Mouse (Mus musculus) urinary bladder, postnatal 10 days (tissue): ENCODE measurements around the gene Asns.
A peak's percentile ranks its signal among the peaks of the same experiment; 100 is the strongest.

Experiments used
- DNase-seq: peaks from one replicate; pipeline ENCODE4 v3.0.0; 2022; ENCODE audit warnings: low spot score

The Asns gene

GRCm38 (mm10) chr6:7692884-7693585 is at the start of gene Asns:
Gene Asns, minus strand, starts transcription at chr6:7693254.
- peak; percentile 17 for DNase-seq

GRCm38 (mm10) chr6:7741721-7742120 is 48.7 kb upstream of the Asns start:
- no peak for DNase-seq

GRCm38 (mm10) chr6:7737842-7738241 is 44.8 kb upstream of the Asns start:
- DNase-seq: no peak

GRCm38 (mm10) chr6:7732754-7733708 is 40.0 kb upstream of the Asns start:
- DNase-seq: peak; percentile 66

- DNase-seq: no peak
These were observed 39.0 kb upstream of the Asns start for GRCm38 (mm10) chr6:7732097-7732496.

GRCm38 (mm10) chr6:7729128-7729527 is 36.1 kb upstream of the Asns start:
- DNase-seq: no peak

GRCm38 (mm10) chr6:7728241-7728640 is 35.2 kb upstream of the Asns start:
- no peak for DNase-seq

- no peak for DNase-seq
These were observed 23.2 kb upstream of the Asns start for GRCm38 (mm10) chr6:7716236-7716635.

- no peak for DNase-seq
These were observed 21.2 kb upstream of the Asns start for GRCm38 (mm10) chr6:7714230-7714629.

- no peak for DNase-seq
These were observed 18.8 kb upstream of the Asns start for GRCm38 (mm10) chr6:7711837-7712330.

- DNase-seq: no peak
These were observed 15.2 kb upstream of the Asns start for GRCm38 (mm10) chr6:7708246-7708645.

- DNase-seq: no peak
These were observed 13.7 kb upstream of the Asns start for GRCm38 (mm10) chr6:7706796-7707195.

GRCm38 (mm10) chr6:7697999-7698699 is 5.1 kb upstream of the Asns start:
- DNase-seq: no peak

GRCm38 (mm10) chr6:7697077-7697643 is 4.1 kb upstream of the Asns start:
- DNase-seq: no peak

- DNase-seq: no peak
These were observed 3.6 kb upstream of the Asns start for GRCm38 (mm10) chr6:7696641-7697040.

GRCm38 (mm10) chr6:7695901-7696300 is 2.8 kb upstream of the Asns start:
- DNase-seq: no peak

- DNase-seq: no peak
These were observed 612 bp upstream of the Asns start for GRCm38 (mm10) chr6:7693666-7694065.

- DNase-seq: no peak
These were observed 603 bp downstream of the Asns start for GRCm38 (mm10) chr6:7692451-7692850.

- no peak for DNase-seq
These were observed 1.0 kb downstream of the Asns start for GRCm38 (mm10) chr6:7692037-7692436.

GRCm38 (mm10) chr6:7690456-7690855 is 2.6 kb downstream of the Asns start:
- DNase-seq: no peak

GRCm38 (mm10) chr6:7689180-7689579 is 3.9 kb downstream of the Asns start:
- no peak for DNase-seq

- DNase-seq: no peak
These were observed 7.0 kb downstream of the Asns start for GRCm38 (mm10) chr6:7686047-7686446.
